Mouse (Mus musculus) NIH3T3 (cell line): ENCODE measurements around the gene Lypla2.

Experiments used
- DNase-seq: peaks from one replicate; pipeline ENCODE4 v3.0.0-alpha.2; 2012; ENCODE audit warnings: low read depth

Gene Lypla2

DNA sequence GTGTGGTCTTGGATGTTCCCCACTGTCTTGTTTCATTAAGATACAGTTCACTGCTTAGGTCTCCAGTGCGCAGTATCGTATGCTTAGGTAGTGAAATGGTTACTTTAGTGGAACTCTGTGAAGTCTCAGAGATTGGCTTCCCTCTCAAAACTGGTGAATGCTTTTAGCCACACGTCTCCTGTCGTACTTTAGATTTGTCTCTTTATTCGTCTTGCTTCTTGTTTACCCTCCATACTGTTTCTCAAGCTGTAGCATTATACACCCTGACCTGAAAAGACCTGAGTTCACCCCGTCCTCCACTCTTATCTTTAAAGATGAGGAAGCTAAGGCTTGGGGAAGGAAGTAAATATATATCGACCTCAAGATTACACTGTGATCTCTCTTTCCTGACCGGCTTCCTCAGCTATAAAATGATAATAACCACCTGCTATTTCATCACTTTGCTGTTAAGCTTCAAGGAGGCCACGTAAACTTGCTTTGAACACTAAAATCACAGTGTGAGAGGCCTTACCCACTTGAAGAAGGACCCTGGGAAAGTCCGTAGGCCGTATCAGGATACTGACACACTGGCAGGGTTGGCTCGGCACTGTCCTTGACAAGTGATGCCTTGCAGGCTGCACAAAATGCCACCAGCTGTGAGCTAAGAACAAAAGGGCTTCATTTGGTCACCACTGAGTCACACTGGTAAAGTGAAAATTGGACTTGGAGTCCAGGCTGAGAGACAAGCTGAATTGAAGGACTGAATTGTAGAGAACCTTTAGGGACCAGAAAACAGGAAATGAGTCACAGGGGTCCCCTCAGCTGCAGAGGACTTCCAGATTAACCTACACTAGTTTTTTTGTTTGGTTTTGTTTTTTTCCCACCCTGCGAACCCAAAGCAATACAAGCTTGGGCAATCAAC is 735 bp upstream of the Lypla2 start:
- no peak for DNase-seq

DNA sequence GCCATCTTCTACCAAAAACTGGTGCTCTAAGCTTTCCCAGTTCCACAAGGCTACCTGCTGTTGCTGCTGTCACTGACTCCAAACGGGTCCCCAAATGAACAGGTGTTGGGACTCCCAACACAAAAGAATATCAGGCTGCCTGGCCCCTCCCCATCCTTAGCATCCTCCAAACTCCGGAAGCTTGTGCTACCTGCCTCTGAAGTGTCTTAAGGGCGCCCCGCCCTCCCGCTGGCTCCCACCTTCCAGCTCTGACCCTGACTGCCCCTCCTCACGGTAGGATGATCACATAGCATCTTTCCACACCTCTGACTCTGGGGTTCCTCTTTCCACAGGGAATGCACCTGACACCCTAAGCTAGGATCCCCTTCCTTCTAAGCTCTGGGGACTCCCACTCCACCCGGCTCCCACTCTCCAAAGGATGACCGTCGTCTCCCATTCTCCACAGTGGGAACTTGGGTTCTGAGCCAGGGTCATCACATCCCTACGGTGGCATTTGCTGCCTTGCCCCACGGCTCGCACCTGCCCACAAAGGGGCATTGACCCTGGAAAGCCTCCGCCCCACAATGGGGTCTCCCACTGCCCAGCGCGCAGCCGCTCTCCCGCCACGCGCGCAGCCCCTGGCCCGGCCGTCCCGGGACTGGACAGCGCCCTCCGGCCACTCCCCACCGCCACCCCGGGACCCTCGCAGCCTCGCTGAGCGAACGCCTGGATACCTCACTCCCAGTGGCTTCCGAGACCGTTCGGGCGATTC is 446 bp downstream of the Lypla2 start:
- no peak for DNase-seq

DNA sequence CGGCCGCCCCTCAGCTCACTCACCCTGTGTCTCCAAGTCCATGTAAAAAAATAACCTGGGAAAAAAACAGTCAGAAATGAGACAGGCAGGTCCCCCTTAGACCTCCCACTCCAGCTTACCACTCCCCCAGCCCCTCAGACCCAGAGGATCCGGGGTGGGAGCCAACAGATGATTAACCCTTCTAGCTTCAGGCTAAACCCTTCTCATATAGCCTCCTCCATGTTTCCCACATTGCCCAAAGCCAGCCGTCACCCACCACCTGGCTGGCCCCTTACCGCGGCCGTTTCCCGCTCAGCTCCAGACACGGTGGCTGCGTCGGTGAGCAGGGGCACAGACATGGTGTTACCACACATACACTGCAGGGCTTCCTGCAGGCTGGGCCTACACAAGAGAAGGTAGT is 1.8 kb downstream of the Lypla2 start:
- DNase-seq = no peak

DNA sequence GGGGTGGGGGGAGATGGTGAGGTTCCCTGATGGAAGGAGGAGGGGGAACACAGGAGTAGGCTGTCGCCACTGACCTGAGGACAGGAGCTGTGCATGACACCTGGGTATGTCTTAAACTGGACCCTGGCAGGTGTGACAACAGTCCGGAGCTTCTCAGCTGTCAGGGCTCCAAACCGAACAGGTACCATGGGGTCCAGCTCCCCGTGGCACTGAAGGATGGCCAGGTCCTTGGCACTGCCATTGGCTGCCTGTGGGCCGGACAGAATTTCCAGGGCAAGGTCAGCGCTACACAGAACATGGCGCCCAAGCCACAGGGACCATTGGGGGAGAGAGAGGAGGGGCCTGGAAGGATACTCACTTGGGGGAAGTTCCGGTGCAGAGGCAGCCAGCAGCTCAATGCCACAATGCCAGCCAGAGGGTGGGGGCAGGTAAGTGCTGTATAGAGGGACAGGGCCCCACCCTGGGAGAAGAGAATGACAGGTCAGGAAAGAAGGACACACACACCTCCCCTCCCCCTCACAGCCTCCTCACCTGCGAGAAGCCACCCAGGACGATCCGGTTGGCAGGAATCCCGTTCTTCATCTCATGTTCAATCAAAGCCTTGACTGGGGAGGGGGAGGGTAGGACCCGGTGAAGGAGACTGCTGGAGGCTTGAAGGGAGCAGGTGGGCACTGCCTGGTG is 3.2 kb downstream of the Lypla2 start:
- DNase-seq = no peak

DNA sequence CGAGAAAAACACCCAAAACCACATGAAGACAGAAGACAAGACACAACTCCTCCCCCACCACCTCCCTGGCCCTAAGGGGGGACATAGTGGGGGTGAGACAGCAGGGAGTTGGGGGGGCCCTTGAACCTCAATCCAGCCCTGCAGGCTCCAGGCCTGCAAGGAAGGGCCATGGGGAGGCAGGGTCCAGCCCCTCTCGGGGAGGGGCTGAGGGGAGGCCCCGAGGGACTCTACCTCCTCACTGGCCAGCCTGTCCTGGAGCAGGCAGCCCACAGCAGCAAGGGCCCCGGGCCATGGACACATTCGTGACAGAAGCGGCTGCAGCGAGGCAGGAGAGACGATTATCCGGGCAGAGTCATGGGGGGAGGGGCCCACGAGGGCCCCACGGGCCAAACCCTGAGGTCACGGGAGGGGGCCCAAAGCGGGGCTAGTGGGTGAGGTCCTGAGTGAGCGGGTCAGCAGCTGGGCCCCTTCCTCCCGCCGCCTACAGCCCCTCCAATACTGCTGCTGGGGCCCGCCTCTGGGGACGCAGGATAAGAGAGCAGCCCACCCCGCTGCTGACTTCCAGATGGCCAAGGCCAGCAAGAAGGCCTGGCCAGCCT is 4.1 kb downstream of the Lypla2 start:
- no peak for DNase-seq

DNA sequence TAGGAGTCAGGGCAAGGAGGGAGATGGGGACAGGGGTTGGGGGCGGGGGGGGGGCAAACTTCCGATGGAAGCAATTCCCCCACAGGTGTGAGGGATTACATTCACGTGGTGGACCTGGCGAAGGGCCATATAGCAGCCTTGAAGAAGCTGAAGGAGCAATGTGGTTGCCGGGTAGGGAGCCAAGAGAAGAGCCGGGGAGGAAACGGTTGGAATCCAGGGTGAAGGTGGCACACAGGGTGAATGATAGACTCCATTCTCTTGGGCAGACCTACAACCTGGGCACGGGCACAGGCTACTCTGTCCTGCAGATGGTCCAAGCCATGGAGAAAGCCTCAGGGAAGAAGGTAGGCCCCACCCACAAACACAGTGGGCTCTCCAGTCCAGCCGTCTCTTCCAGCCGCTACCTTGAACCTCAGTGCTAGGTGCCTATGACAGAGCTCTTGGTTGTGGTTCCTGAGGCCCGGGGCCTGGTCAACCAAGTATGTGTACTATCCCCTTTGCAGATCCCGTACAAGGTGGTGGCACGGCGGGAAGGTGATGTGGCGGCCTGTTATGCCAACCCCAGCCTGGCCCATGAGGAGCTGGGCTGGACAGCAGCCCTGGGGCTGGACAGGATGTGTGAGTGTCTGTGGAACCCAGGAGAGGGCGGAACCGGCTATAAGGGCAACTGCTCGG is 5.2 kb downstream of the Lypla2 start:
- no peak for DNase-seq

DNA sequence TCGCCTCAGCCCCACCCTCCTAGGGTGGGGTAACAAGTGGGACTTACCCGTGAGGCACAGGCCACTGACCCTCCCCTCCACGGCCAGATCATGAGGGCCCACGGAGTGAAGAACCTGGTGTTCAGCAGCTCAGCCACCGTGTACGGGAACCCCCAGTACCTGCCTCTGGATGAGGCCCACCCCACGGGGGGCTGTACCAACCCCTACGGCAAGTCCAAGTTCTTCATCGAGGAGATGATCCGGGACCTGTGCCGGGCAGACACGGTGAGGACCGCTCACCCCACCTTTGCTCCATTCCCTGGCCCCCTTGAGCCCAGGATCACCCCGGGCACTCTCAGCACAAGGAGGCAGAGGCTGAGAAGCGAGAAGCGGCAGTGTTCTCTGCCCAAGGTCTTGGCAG is 6.1 kb downstream of the Lypla2 start:
- no peak for DNase-seq

DNA sequence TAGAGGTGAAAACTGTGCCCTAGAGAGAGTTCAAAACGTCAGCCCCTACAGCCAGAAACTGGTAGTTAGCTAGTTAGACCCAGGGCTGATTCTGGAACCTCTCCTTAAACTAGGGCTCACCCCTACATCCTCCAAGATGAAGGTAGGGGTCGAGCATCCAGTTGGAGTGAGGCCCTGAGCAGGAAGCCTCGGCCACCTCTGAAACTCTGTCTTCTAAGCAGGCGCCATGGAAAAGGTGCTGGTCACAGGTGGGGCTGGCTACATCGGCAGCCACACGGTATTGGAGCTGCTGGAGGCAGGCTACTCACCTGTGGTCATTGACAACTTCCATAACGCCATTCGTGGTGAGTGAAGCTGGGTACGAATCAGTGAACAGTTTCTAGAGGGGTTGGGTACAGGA is 7.3 kb downstream of the Lypla2 start:
- DNase-seq = no peak

DNA sequence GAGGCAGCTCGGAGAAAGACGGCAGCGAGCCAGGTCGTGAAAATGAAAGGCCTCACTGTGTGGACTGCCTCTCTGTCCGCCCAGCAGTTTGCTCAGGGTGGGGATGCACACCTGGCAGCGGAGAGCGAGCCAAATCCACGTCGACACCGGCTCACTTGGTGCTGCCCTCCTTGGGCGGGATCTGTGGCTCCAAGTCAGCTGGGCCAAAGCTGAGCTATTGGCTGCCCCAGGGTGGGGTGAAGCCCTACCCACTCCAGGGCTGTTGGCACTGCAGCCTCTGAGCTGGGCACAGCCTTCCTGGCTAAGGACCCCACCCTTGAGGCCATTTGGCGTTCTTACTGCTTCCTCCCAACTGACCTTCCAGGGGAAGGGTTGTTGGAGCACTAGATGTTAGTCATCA is 8.0 kb downstream of the Lypla2 start:
- peak; percentile 72 for DNase-seq

DNA sequence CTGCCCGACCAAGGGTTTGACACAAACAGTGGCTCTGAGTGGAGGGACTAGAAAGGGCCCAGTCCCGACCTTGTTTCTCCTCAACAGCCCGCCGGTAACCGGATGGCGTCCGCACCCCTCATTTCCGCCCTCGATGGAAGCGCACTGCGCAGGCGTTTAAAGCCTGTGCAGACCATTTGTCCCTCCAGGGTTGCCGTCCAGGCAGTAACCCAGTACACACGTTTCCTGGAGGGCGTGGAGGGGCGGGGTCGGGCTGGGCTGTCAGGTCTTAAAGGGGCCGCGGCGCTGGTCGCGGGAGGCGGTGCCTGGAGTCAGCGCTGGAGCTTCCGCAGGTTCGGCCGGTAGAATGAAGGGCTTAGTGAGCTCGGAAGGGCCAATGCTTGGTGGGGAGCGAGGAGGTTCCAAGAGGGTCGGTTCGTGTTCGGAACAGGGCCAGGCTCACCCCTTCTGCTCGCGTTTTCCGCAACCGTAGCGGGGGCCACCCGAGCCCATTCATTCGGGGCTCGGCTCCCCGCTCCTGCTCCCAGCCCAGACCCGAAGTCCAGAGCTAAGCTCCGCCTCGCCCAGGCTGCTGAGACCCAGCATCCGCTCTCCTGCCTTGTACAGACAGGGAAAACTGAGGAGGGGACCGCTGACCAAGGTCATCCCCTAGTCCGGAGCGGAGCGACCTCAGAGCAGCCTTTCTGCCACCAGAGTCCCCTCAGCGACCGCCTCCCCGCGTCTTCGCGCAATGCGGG is 8.8 kb downstream of the Lypla2 start, which contains the start of gene Gale:
Gene Gale, plus strand, starts transcription at position 271 of the 737 bp plus-strand sequence.
- peak; percentile 98 for DNase-seq

DNA sequence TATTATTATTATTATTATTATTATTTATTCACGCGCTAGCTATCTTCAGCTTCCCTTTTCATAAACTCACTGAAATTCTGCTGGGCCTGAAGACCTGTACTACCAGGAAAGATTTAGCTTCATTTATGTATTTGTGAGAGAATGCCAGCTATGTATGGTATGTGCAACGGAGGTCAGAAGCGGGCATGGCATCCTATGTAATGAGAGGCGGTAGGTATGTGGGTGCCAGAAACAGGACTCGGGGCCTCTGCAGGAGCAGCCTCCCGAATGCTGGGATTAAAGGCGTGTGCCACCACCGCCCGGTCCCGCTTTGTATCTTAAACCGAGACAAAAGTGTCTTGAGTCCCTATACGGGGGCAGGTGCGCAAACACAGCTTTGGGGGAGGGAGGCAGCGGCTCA is 9.5 kb downstream of the Lypla2 start:
- peak; percentile 26 for DNase-seq

DNA sequence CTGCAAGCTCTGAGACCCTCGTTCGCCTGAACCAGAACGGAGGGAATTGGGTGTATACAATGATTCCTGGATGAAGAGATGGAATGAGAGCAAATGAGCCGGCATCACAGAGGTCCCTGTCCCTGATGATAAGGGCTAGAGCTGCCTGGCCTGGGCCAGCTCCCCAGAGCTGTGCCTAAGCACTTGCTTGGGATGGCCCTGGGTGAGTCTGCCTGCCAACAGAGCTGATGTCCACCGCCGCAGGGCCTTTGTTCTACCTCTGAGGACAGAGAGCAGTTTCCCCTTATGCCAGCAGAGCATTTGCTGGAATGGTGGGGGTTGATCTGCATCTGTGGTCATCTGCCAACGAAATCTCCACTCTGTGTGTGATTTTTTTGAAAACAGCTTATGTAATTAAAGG is 10.2 kb downstream of the Lypla2 start:
- no peak for DNase-seq

DNA sequence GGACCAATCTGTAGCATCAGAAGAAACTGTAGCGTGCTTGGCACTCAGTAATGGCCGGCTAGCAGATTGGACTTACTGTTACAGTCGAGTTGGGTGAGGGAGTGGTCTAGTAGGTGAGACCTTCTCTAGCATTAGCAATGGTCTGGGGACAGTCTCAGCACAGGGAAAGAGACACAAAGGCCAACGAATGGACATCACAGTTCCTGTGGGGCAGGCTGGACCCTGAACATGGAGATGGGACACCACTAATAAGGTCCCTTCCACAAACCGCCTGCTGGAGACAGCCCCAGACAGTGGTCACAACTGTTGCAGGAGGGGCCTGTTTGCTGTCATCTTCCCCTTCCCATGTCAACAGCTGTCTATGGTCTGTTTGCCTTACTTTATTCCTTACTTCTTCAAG is 10.7 kb downstream of the Lypla2 start:
- no peak for DNase-seq

DNA sequence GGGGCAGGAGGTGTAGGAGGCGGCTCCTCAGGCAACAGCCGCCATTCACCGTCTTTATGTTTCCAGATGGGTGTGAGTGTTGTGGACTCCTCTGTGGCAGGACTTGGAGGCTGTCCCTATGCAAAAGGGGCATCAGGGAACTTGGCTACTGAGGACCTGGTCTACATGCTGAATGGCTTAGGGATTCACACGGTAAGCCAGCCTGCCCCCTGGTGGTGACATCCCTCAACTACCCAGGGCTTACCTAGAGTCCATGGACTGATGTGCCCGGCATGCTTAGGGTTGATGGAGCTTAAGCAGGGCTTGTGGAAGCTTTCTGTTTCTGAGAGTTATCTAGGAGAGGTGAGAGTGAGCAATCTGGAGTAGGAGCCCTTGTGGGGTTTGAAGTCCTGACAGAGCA is 11.7 kb downstream of the Lypla2 start:
- DNase-seq = peak; percentile 89

DNA sequence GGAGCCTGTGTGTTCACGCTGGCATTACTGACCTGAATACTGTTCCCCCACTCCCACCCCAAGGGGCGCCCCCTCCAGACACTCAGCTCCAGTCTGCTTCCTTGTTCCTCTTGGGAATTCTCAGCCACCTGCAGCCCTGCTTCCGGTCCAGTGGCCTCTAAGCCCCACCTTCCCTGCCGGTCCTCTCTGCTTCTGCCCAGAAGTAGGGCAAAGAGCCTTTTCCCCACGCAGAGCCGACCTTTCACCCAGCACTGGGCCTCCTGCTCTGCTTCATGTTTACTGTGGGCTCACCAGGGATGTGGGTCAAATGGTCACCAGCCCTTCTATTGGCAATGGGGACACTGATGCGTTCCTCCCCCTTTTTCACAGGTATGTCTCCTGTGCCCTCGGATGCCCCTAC is 14.1 kb downstream of the Lypla2 start:
- DNase-seq = no peak

DNA sequence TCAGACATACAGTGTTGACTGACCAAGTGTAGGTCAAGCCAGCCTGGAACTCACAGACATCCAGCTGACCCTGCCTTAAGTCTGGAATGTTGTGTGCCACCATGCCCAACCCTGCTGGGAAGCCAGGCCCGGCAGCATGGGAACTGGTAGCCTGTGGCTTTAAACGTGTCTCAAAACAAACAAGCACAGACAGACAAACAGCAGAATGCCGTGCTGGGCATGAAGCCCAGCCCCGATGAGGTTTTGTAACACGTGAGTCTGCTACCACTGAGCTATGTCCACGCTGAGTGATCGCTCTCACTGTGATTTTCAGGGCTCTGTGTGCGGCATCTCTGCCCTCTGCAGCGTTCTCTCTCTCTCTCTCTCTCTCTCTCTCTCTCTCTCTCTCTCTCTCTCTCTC is 16.5 kb downstream of the Lypla2 start:
- no peak for DNase-seq

DNA sequence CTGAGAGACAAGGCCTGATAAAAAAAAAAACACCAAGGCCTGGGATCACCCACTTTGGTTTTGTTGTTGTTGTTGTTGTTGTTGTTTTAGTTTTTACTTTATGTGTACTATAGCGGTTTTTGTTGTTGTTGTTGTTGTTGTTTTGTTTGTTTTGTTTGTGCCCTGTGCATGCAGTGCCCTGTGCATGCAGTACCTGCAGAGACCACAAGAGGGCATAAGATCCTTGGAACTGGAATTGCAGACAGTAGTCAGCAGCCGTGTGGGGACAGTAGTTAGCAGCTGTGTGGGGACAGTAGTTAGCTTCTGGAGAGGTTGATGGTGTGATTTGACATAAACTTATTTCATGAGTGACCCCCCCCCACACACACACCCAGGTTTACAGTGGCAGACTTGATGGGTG is 18.2 kb downstream of the Lypla2 start:
- DNase-seq = peak; percentile 69

DNA sequence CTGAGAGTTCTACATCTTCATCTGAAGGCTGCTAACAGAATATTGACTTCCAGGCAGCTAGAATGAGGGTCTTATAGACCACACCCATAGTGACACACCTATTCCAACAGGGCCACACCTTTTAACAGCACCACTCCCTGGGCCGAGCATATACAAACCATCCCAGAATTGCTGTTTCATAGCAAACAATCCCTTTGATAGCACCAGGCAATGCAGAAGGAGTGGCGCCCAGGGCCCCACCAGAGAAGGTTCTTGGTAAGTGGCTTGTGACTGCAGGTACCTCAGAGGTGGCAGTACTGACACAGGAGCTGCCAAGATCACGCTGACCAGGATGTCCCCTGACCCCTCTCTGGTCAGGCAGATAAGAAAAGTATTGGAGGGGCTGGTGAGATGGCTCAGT is 19.2 kb downstream of the Lypla2 start:
- DNase-seq = no peak

DNA sequence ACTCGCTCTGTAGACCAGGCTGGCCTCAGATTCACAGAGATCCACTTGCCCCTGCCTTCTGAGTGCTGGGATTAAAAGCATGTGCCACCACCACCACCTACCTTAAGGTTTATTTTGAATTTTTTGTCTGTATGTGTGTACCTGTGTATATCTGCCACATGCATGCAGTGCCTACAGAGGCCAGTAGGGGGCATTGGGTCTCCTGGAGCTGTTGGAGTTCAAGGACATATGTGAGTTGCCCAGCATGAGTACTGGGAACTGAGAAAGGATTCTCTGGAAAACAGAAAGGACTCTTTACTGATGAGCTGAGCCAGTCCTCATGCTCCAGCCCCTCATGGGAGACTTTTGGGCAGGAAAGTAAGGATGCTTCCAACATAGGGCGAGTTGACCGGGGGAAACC is 20.9 kb downstream of the Lypla2 start:
- no peak for DNase-seq

DNA sequence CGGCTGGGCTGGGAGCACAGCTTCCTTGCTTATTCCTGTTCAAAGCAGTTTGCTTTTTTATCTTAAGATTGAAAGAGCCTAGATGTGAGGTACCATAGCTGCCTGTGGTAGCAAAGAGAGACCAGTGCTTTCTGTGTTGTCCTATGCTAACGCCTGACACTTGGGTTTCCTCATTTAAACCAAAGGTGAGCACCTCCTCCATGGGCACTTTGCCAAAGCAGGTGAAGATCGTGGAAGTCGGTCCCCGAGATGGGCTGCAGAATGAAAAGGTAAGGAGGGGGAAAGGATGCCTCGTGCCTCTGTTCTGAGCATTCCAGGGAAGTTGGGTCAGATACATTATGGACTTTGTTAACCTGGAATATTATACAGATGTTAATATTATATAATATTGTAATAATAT is 22.1 kb downstream of the Lypla2 start:
- no peak for DNase-seq

DNA sequence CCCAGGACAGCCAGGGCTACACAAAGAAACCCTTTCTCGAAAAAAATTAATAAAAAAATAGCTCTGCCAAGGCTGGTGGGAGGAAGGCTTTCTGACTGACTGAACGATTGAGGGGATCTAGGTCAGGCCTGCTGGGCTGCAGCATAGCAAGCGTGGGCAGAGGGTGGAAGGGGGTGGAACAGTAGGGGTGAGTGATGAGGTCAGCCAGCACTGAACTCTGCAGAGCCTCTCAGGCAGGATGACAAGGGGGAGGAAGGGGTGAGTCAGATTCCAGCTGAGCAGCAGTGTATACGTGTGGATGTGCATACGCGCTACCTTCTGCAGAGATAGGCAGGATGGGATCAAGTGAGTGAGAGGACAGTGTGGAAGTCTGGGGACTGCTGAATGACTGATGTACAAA is 22.5 kb downstream of the Lypla2 start:
- no peak for DNase-seq
